Mouse (Mus musculus) left cerebral cortex, postnatal 14 days (tissue): ENCODE measurements around the gene Gm3002. TPM values are rescaled to one million over a fixed set of nuclear protein-coding genes. Genes with fewer than 3 reads are reported as not detected.
"Not testable (repeated sequence)": the region's sequence is repeated elsewhere in the genome, so short reads cannot be mapped to it uniquely, and the experiment has no call there.

Source experiments
- DNase-seq, 2 experiments: peaks; one replicate each; pipeline ENCODE4 v3.0.0; 2021 to 2022; ENCODE audit warnings: low spot score in 2 of 2, mixed read lengths in 1 of 2
- intact Hi-C: fragments of 180-260 bp; cut with DNase I; formaldehyde crosslinking; loops from one replicate; pipeline ENCODE4 v1.15.1; 2025
- long read RNA-seq, 2 experiments: library from polyadenylated mRNA; stranded (forward); transcript quantifications; one replicate each; pipeline ENCODE4 v2.0.0; 2021
- total RNA-seq, 2 experiments: library from RNA; stranded (reverse); gene quantifications; 2 replicates each; pipeline ENCODE4 v1.2.3; 2021

The Gm3002 gene
- total RNA-seq = 1 to 10 TPM in 1 of 2 experiments, under 1 TPM in 1; 0.48 to 1.5 TPM
- long read RNA-seq, experiment 1, partial matches to known transcripts = 0 of 3 reads
- long read RNA-seq, experiment 1, other reads (novel, unspliced or antisense) = 3 of 3 reads
- long read RNA-seq, experiment 2, partial matches to known transcripts = 0 of 2 reads
- long read RNA-seq, experiment 2, other reads (novel, unspliced or antisense) = 2 of 2 reads

GRCm38 (mm10) chr14:3809774-3810173 is at the start of gene Gm3002:
Gm3002 (plus strand) TSS chr14:3810074.
- DNase-seq, intact Hi-C loops: not testable (repeated sequence)

GRCm38 (mm10) chr14:3845945-3846344 is 36.1 kb downstream of the Gm3002 start, which contains the start of gene Gm3033:
Gm3033 (plus strand) TSS chr14:3846245.
- DNase-seq, intact Hi-C loops: not testable (repeated sequence)

- intact Hi-C loops, DNase-seq: not testable (repeated sequence)
Measured at GRCm38 (mm10) chr14:3883872-3884271, 74.0 kb downstream of the Gm3002 start, which contains the start of gene Gm2916. Gm2916 (plus strand) TSS chr14:3884172.

- DNase-seq, intact Hi-C loops: not testable (repeated sequence)
Measured at GRCm38 (mm10) chr14:3931456-3931855, 121.6 kb downstream of the Gm3002 start, which contains the start of gene Gm3029. Gm3029 (plus strand) TSS chr14:3931756.

GRCm38 (mm10) chr14:3963247-3963646 is 153.4 kb downstream of the Gm3002 start, which contains the start of gene Gm3095:
Gm3095 (plus strand) TSS chr14:3963547.
- intact Hi-C loops = not testable (repeated sequence)

GRCm38 (mm10) chr14:3998094-3998493 is 188.2 kb downstream of the Gm3002 start, which contains the start of gene Gm3099:
Gm3099 (plus strand) TSS chr14:3998394.
- intact Hi-C loops = not testable (repeated sequence)

More at GRCm38 (mm10) chr14:3963247-3963646, 153.4 kb downstream of the Gm3002 start, which contains the start of gene Gm3095:
- not testable (repeated sequence) for DNase-seq

More at GRCm38 (mm10) chr14:3998094-3998493, 188.2 kb downstream of the Gm3002 start, which contains the start of gene Gm3099:
- DNase-seq = not testable (repeated sequence)

Other genes starting within 250 kb of the Gm3002 start
- gene Gm3012, start 175.6 kb upstream of the Gm3002 start, total RNA-seq = not detected
- 1 to 10 TPM; 2.9 to 3.6 TPM for gene Gm3020, start 158.0 kb upstream of the Gm3002 start, total RNA-seq
- not detected for gene Gm3043, start 121.3 kb upstream of the Gm3002 start, total RNA-seq
- under 1 TPM in 1 of 2 experiments, not detected in 1; 0.51 TPM for gene Gm3033, start 36.2 kb downstream of the Gm3002 start, total RNA-seq
- gene Gm2916, start 74.1 kb downstream of the Gm3002 start, total RNA-seq = not detected
- gene Gm3029, start 121.7 kb downstream of the Gm3002 start, total RNA-seq = not detected
- under 1 TPM in 1 of 2 experiments, not detected in 1; 0.42 TPM for gene Gm3095, start 153.5 kb downstream of the Gm3002 start, total RNA-seq
- gene Gm3099, start 188.3 kb downstream of the Gm3002 start, total RNA-seq = not detected
- 1 to 10 TPM; 2.7 to 5.5 TPM for gene Gm5796, start 213.9 kb downstream of the Gm3002 start, total RNA-seq